Mouse (Mus musculus): ENCODE results near the gene Helb.

The Helb gene

GRCm38 (mm10) chr10:120092548-120092947 lies 20.2 kb downstream of the Helb start:
- no peak for DNase-seq

DNA sequence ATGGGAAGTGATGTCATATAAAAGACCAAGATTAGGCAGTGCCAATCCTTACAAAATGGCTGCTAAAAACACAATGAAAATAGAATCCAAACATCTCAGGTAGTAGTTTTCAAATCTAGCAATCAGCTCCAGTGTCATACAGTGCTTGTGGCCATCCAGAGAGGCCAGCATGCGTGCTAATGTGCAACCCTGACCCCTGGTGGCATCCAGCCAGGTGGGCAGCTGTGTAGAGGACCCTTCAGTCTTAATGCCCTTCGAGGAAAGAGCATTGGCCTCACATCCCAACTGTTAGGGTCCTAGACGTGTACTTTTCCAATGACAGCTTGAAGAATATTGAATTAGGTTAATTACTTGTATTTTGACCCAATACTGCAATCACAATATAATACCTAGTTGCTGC lies 34.9 kb downstream of the Helb start:
- no peak for DNase-seq

GRCm38 (mm10) chr10:120066319-120066718 lies 46.5 kb downstream of the Helb start:
- DNase-seq: no peak

GRCm38 (mm10) chr10:120064424-120064823 lies 48.4 kb downstream of the Helb start:
- DNase-seq: peak; percentile 28

DNA sequence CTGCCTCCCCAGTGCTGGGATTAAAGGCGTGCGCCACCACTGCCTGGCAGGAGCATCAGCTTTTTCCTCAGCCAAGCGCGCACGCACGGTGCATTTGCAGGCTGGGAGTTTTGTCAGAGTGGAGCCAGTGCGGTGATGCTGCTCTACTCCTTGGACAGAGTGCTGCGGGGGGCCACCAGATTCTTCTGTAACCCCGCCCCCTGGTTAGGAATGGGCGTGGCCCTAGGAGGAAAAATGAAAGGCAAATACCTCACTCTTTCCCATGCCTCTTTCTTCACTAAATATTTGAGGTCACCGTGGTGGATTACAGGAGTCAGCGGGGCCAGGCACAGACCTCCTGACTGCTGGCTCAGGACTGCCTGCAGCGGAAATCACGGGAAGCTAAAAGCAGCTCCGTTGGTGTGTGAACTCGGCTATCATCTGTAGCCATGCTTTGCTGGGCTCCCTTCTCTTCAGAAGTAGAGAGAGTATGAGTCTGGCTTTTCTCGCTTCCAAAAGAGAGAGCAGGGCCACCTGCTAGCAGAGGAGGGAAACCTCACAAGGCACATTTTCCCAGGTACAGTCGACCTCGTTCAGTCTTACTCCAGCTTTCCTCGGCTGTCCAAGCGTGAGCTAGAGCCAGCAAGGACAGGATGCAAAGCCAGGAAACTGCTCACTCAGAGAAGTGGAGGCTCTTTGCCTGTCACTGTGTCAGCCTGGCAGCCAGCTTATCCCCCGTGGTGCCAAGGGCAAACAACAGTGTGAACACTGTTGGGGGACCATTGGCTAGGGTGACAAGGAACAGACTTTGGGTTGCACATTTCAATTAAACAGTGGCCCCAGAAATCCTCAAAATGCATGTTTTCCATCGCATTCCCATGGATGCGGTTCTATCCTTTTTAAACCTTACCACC lies 51.3 kb downstream of the Helb start:
- no peak for DNase-seq

GRCm38 (mm10) chr10:120060579-120061237 lies 52.1 kb downstream of the Helb start:
- no peak for DNase-seq

GRCm38 (mm10) chr10:120044714-120045234 lies 68.0 kb downstream of the Helb start:
- DNase-seq: no peak

- no peak for DNase-seq
These were observed 68.5 kb downstream of the Helb start for GRCm38 (mm10) chr10:120044237-120044636.

- DNase-seq: peak; percentile 81
These were observed 74.6 kb downstream of the Helb start for GRCm38 (mm10) chr10:120038194-120038593.

- no peak for DNase-seq
These were observed 77.0 kb downstream of the Helb start for GRCm38 (mm10) chr10:120035824-120036223.

DNA sequence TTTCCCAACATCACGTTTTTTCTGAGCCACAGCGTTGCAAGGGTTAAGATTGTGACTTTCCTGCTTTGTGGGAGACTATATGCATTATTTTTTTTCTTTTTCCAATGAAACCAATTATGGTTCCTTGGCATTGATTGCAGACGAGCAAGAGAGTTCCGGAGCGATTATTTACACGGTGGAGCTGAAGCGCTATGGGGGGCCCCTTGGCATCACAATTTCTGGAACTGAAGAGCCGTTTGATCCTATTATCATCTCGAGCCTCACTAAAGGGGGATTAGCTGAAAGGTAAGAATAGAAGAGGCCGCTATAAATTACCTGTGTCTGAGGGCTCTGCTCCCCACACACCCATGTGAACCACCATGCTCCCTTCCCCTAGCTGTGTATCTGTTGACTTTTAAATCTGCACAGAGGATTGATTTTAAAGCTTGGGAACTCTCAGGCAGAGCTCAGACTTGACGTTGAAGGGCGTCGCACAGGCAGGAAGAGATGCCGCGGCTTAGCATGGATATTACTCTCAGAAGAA lies 77.5 kb downstream of the Helb start:
- DNase-seq: no peak

GRCm38 (mm10) chr10:120033866-120034265 lies 78.9 kb downstream of the Helb start:
- no peak for DNase-seq
